Mouse (Mus musculus) heart, embryonic 14.5 days (tissue): ENCODE data around the gene Ksr1. TPM values are rescaled to one million over a fixed set of nuclear protein-coding genes. Genes with fewer than 3 reads are reported as not detected.
A peak's percentile ranks its signal among the peaks of the same experiment; 100 is the strongest.

ENCODE experiments used
- ATAC-seq: fragments of 200-750 bp; cut with Nextera tagmentation; 2 replicates; pipeline ENCODE4 v1.8.0; 2017; ENCODE audit warnings: low read depth, moderate TSS enrichment; ENCODE audit not compliant: insufficient number of reproducible peaks, insufficient read depth, low FRiP score
- H3K27ac ChIP-seq, 2 experiments: fragments of 200-500 bp in 1 of 2; fragments of 300-500 bp in 1 of 2; sonication (generic) in 1 of 2; replicated peaks in 1 of 2; 2 replicates each; pipeline ENCODE4 v1.5.1; 2012 to 2014; ENCODE audit warnings: low read depth in 2 of 2, low read length in 2 of 2, control low read depth in 1 of 2, mild to moderate bottlenecking in 1 of 2, mixed read lengths in 1 of 2; ENCODE audit not compliant: control insufficient read depth in 1 of 2, insufficient read depth in 1 of 2
- H3K27me3 ChIP-seq: fragments of 300-500 bp; sonication (generic); 2 replicates; pipeline ENCODE4 v1.6.1; 2014; ENCODE audit warnings: mild to moderate bottlenecking, low read length, control low read depth; ENCODE audit not compliant: control insufficient read depth, insufficient read depth
- H3K36me3 ChIP-seq: fragments of 300-500 bp; sonication (generic); 2 replicates; pipeline ENCODE4 v1.6.1; 2014; ENCODE audit warnings: mild to moderate bottlenecking, control low read depth, low read length, mixed read lengths; ENCODE audit not compliant: control insufficient read depth, insufficient read depth
- H3K4me1 ChIP-seq, 2 experiments: fragments of 200-500 bp in 1 of 2; fragments of 300-500 bp in 1 of 2; sonication (generic) in 1 of 2; 2 replicates each; pipeline ENCODE4 v1.6.1; 2012 to 2014; ENCODE audit warnings: low read length in 2 of 2, control low read depth in 1 of 2, mixed read lengths in 1 of 2; ENCODE audit not compliant: control insufficient read depth in 2 of 2, insufficient read depth in 2 of 2
- H3K4me2 ChIP-seq: fragments of 300-500 bp; sonication (generic); 2 replicates; pipeline ENCODE4 v1.6.1; 2014; ENCODE audit warnings: mild to moderate bottlenecking, low read length
- H3K4me3 ChIP-seq, 2 experiments: fragments of 200-500 bp in 1 of 2; fragments of 300-500 bp in 1 of 2; sonication (generic) in 1 of 2; 2 replicates each; pipeline ENCODE4 v1.5.1; 2012 to 2014; ENCODE audit warnings: low read length in 2 of 2, mild to moderate bottlenecking in 2 of 2, control low read depth in 1 of 2, low read depth in 1 of 2, moderate library complexity in 1 of 2; ENCODE audit not compliant: control insufficient read depth in 1 of 2, insufficient read depth in 1 of 2
- H3K9ac ChIP-seq: fragments of 300-500 bp; sonication (generic); 2 replicates; pipeline ENCODE4 v1.6.1; 2014; ENCODE audit warnings: mild to moderate bottlenecking, low read length
- H3K9me3 ChIP-seq: fragments of 300-500 bp; sonication (generic); 2 replicates; pipeline ENCODE4 v1.6.1; 2016; ENCODE audit warnings: low read length, control low read depth; ENCODE audit not compliant: control insufficient read depth
- WGBS: fragments of 180-500 bp; shearing (Covaris S2); extraction: QIAGEN DNeasy Blood & Tissue Kit; methylation state at CpG from one replicate; pipeline ENCODE4 v1.1.7; 2014; 5-methylcytosine and 5-hydroxymethylcytosine counted together
- polyA plus RNA-seq: library from polyadenylated mRNA; unstranded; fragments of >200 nt; fragmentation: Nextera tagmentation; extraction: Ambion mirVana; gene quantifications from 2 replicates; pipeline ENCODE4 v1.2.1, GENCODE M21; 2014

Ksr1 gene
- polyA plus RNA-seq, 1 experiment from 2014 or later: 5.8 TPM

DNA sequence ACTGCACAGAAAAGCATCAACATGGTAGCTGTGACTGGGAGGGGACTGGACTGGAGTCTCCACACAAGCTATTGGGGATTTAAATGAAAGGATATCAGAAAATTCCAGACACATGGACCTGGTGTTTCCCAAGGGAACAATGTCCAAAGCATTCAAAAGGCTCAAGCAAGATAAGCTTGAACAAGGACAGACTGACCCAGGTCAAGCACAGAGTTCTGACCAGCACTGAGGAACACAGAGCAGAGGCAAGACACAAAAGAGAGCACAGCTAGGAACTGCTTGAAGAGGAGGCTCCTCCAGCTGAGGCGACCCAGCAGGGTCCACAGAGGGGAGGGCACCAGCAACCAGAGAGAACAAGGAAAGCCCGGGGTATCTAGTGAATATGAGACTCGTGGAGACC lies 71.2 kb downstream of the Ksr1 start:
- Histone ChIP-seq H3K9me3 (no peaks in the 10 kb centered on the region), H3K4me2 (no peak overlapping the region), H3K4me1 (peaks cover 28 to 58% of the 10 kb centered on the region in 2 experiments), H3K9ac (no peak overlapping the region), H3K4me3 (no peak overlapping the region), H3K27ac (no peak overlapping the region), H3K36me3 (peaks cover 20% of the 10 kb centered on the region), H3K27me3 (no peaks in the 10 kb centered on the region)
- WGBS: 61% methylated on average over 3 of the region's 3 CpGs
- no peak for ATAC-seq

DNA sequence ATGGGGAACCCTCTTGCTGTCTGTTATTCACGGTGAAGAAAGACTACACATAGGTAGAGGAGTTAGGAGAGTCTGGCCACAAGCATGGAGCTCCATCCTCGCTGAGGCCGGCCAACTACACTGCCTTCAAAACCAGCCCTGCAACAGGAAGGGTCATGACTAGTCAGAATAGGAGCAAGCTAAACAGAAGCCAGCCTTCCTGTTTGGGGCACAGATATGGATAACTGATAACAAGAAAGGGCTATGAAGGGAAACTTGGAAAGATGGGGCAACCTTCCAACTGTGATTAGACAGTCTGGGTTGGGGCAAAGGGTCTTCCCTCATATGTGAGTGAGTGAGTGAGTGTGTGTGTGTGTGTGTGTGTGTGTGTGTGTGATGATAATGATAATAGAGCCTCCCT lies 71.6 kb downstream of the Ksr1 start:
- H3K4me2 ChIP-seq: no peak overlapping the region
- H3K27ac ChIP-seq: no peak overlapping the region
- H3K27me3 ChIP-seq: no peaks in the 10 kb centered on the region
- H3K9ac ChIP-seq: no peak overlapping the region
- WGBS: 90% methylated on average over 3 of the region's 3 CpGs
- H3K4me3 ChIP-seq: no peak overlapping the region
- peaks cover 20% of the 10 kb centered on the region for H3K36me3 ChIP-seq
- H3K4me1 ChIP-seq: peaks cover 29 to 58% of the 10 kb centered on the region in 2 experiments
- ATAC-seq: no peak
- H3K9me3 ChIP-seq: no peaks in the 10 kb centered on the region

DNA sequence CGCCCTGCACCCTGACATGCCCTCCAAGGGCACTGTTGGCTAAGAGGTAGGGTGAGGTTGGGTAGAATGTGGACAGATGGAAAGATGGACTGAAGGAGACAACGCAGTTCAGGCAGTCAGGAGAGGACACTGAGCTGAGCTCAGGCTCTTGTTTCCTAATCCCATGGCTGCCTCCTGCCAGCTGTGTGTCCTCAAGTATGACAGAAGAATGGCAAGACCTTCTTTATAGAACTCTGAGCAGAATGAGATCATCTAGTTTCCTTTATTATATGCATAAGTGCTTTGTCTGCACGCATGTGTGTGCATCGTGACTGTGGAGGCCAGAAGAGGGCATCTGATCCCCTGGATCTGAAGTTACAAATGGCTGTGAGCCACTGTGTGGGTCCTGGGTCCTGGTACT lies 72.6 kb downstream of the Ksr1 start:
- H3K4me1 ChIP-seq: peaks cover 33 to 56% of the 10 kb centered on the region in 2 experiments
- H3K36me3 ChIP-seq: peaks cover 20% of the 10 kb centered on the region
- ATAC-seq: no peak
- no peak overlapping the region for H3K27ac ChIP-seq
- no peaks in the 10 kb centered on the region for H3K27me3 ChIP-seq
- H3K4me3 ChIP-seq: no peak overlapping the region
- no peak overlapping the region for H3K9ac ChIP-seq
- no peak overlapping the region for H3K4me2 ChIP-seq
- WGBS: 87% methylated on average over 4 of the region's 4 CpGs
- no peaks in the 10 kb centered on the region for H3K9me3 ChIP-seq

DNA sequence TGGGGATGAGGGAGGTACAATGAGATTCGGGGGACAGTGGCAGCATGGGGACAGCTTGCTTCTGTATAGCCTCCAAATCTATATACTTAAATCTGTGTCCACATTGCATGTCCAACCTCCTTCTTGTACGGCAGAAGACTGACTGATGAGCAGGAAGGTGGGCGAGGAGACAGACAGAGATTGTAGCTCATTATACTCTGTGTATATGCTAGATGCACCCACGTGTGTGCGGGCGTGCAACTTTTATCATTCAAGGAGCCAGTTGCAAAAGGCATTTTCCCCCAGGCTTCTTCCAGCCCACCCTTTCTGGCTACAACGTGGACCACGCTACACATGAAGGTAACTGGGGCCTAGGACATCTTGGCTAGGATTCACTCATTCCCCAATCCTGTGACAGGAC lies 74.1 kb downstream of the Ksr1 start:
- peaks cover 34 to 59% of the 10 kb centered on the region in 2 experiments for H3K4me1 ChIP-seq
- 84% methylated on average over 8 of the region's 8 CpGs for WGBS

DNA sequence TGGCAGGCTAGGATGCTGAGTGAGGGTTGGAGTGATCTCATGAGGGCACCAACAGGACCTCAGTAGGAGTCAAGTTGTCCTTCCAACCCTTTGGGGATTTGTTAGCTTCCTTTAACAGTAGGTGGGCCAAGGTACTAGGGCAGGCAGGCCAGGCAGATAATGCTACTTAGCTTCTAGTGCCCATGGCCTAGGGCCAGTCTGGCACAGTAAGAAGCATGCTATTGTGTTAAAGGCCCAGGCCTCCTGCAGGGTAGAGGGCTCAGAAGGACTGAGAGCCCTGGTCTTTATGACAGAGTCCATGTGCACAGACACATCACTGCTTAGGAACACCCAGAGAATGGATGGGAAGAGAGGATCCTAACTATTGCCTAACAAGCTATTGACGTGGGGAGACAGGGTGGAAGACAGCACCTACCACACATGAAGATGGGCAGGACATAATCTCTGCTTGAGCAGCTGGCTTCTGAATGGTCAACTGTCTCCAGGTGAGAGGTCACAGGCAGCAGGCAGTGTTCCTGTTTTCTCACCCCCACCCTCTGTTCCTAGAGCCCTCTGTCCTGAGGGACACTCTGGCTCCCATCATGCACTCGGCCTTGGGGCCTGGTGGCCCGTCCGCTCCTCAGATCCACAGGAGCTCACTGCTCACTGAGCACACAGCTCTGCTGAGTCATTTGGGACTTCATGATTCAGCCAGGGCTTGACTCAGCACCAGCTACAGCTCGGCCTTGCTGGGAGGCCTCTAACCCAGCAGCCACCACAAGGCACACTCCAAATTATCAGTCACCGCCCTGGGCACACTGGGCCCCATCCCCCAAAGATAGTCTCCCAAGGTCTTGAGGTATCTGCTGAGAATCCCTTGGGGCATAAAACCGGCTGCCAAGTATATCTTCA lies 74.9 kb downstream of the Ksr1 start:
- Histone ChIP-seq H3K36me3 (peaks cover 20% of the 10 kb centered on the region), H3K27me3 (no peaks in the 10 kb centered on the region), H3K4me1 (peaks cover 36 to 64% of the 10 kb centered on the region in 2 experiments), H3K9ac (no peak overlapping the region), H3K4me2 (peak overlapping the region; percentile 4; the same call in 1 of the 2 replicates), H3K27ac (peak overlapping the region in 1 of 2 experiments; percentile 76; a peak in 2 of 4 replicates), H3K9me3 (no peaks in the 10 kb centered on the region), H3K4me3 (no peak overlapping the region)
- ATAC-seq: no peak
- WGBS: 56% methylated on average over 7 of the region's 7 CpGs

More for the DNA sequence above, 74.1 kb downstream of the Ksr1 start:
- Histone ChIP-seq H3K4me2 (no peak overlapping the region), H3K36me3 (peaks cover 20% of the 10 kb centered on the region), H3K9ac (no peak overlapping the region), H3K4me3 (no peak overlapping the region), H3K9me3 (no peaks in the 10 kb centered on the region), H3K27me3 (no peaks in the 10 kb centered on the region), H3K27ac (no peak overlapping the region)
- no peak for ATAC-seq

DNA sequence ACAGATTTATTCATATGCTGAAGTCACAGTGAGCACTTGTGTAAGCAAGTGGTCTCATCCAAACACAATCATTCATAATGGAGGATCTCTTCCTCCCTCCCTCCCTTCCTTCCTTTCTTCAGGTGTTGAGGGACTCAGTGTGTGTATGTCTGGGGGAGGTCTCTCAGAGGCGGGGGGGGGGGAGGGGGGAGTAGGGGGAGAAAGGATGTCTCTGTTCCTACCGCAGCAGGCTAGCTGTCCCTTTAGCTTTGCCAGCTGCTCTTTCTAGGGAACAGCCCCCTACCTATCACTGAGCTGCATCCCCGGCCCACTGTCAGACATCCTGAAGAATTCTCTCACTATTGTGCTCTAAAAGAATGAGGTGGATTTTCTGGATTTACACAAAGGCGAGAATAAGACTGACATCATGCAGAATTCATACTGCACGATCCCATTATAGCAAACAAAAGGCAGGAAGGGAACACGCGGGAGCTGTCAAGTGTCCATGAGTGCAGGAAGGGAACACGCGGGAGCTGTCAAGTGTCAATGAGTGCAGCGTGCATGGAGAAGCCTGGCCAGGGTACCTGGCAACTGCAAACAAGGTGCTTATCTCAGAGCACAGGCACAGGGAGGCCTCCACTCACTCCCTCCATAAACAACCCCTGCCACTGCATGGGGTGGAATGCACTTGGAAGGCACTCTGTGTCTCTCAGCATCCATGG lies 76.6 kb downstream of the Ksr1 start:
- ATAC-seq: peak; percentile 58
- Histone ChIP-seq H3K4me1 (peaks cover 45 to 73% of the 10 kb centered on the region in 2 experiments), H3K4me2 (peak overlapping the region; percentile 13; the same call in 1 of the 2 replicates), H3K36me3 (peaks cover 20% of the 10 kb centered on the region), H3K27me3 (no peaks in the 10 kb centered on the region), H3K9ac (peak overlapping the region; percentile 38), H3K9me3 (no peaks in the 10 kb centered on the region), H3K27ac (peak overlapping the region; percentile 43 to 76), H3K4me3 (no peak overlapping the region)
- 11% methylated on average over 9 of the region's 10 CpGs for WGBS

DNA sequence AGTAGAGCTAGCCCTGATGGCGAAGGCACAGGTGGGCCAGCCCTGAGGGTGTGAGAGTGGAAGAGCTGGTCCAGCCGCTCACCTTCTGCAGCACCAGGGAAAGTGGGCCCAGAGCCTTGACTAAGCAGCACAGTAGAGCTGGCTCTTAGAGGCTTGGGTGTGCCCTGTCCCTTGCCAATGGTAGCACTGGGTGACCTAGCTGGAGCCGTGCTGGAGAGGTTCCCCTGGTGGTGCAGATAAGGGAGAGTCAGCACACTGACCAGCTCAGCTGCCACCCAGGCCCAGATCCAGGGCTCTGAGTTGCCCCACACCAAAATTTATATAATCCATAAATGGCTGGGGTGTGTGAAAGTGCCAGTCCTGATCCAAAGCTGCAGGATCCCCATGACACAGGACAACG lies 79.0 kb downstream of the Ksr1 start:
- Histone ChIP-seq H3K4me1 (peaks cover 53 to 78% of the 10 kb centered on the region in 2 experiments), H3K4me2 (no peak overlapping the region), H3K36me3 (peaks cover 8% of the 10 kb centered on the region; the same call in 1 of the 2 replicates), H3K27me3 (no peaks in the 10 kb centered on the region), H3K27ac (peak overlapping the region in 1 of 2 experiments; percentile 53; a peak in 1 of 4 replicates), H3K4me3 (no peak overlapping the region), H3K9me3 (no peaks in the 10 kb centered on the region), H3K9ac (no peak overlapping the region)
- WGBS: 71% methylated on average over 4 of the region's 4 CpGs
- ATAC-seq: no peak
